Mouse (Mus musculus) liver, embryonic 16.5 days (tissue): ENCODE measurements around the gene Atoh8. TPM values are rescaled to one million over a fixed set of nuclear protein-coding genes. Genes with fewer than 3 reads are reported as not detected.

Experiments
- ATAC-seq: fragments of 200-750 bp; cut with Nextera tagmentation; 2 replicates; pipeline ENCODE4 v1.8.0; 2017; ENCODE audit warnings: low read depth, mild to moderate bottlenecking, moderate number of reproducible peaks, moderate library complexity
- H3K27ac ChIP-seq: fragments of 300-500 bp; sonication (generic); 2 replicates; pipeline ENCODE4 v1.5.1; 2014; ENCODE audit warnings: mild to moderate bottlenecking, low read length
- H3K27me3 ChIP-seq: fragments of 300-500 bp; sonication (generic); 2 replicates; pipeline ENCODE4 v1.6.1; 2014; ENCODE audit warnings: low read depth, low read length, mixed read lengths; ENCODE audit not compliant: control insufficient read depth, insufficient read depth
- H3K36me3 ChIP-seq: fragments of 300-500 bp; sonication (generic); 2 replicates; pipeline ENCODE4 v1.6.1; 2014; ENCODE audit warnings: mild to moderate bottlenecking; ENCODE audit not compliant: control insufficient read depth, insufficient read depth
- H3K4me1 ChIP-seq: fragments of 300-500 bp; sonication (generic); 2 replicates; pipeline ENCODE4 v1.6.1; 2014; ENCODE audit warnings: low read depth, low read length, mixed read lengths; ENCODE audit not compliant: control insufficient read depth
- H3K4me2 ChIP-seq: fragments of 300-500 bp; sonication (generic); 2 replicates; pipeline ENCODE4 v1.6.1; 2014; ENCODE audit warnings: low read depth, low read length, mixed read lengths
- H3K4me3 ChIP-seq: fragments of 300-500 bp; sonication (generic); 2 replicates; pipeline ENCODE4 v1.5.1; 2014; ENCODE audit warnings: low read depth, mild to moderate bottlenecking, low read length
- H3K9ac ChIP-seq: fragments of 300-500 bp; sonication (generic); 2 replicates; pipeline ENCODE4 v1.6.1; 2014; ENCODE audit warnings: low read depth, low read length
- H3K9me3 ChIP-seq: fragments of 300-500 bp; sonication (generic); replicated peaks from 2 replicates; pipeline ENCODE4 v1.6.1; 2016; ENCODE audit warnings: low read length; ENCODE audit not compliant: control insufficient read depth
- WGBS: fragments of 180-500 bp; shearing (Covaris S2); extraction: QIAGEN DNeasy Blood & Tissue Kit; methylation state at CpG from one replicate; pipeline ENCODE4 v1.1.7; 2014; ENCODE audit not compliant: insufficient replicate concordance; 5-methylcytosine and 5-hydroxymethylcytosine counted together
- polyA plus RNA-seq: library from polyadenylated mRNA; unstranded; fragments of >200 nt; fragmentation: Nextera tagmentation; extraction: Ambion mirVana; gene quantifications from 2 replicates; pipeline ENCODE4 v1.2.1, GENCODE M21; 2015

Atoh8 gene
- polyA plus RNA-seq, 1 experiment from 2014 or later: 0.90 TPM

- Histone ChIP-seq H3K36me3 (no peaks in the 10 kb centered on the region), H3K27ac (no peak overlapping the region), H3K27me3 (peaks cover 24% of the 10 kb centered on the region), H3K4me3 (no peak overlapping the region), H3K9ac (no peak overlapping the region), H3K4me1 (peaks cover 11% of the 10 kb centered on the region; the same call in 1 of the 2 replicates), H3K4me2 (no peak overlapping the region), H3K9me3 (no peaks in the 10 kb centered on the region)
- no peak for ATAC-seq
- WGBS: 75% methylated on average over 12 of the region's 12 CpGs
Observed at GRCm38 (mm10) chr6:72261683-72262320, 26.4 kb upstream of the Atoh8 start.

- Histone ChIP-seq H3K4me3 (no peak overlapping the region), H3K4me2 (no peak overlapping the region), H3K4me1 (peaks cover 11% of the 10 kb centered on the region; the same call in 1 of the 2 replicates), H3K9me3 (no peaks in the 10 kb centered on the region), H3K27ac (no peak overlapping the region), H3K36me3 (no peaks in the 10 kb centered on the region), H3K9ac (no peak overlapping the region), H3K27me3 (peaks cover 20% of the 10 kb centered on the region)
- WGBS: 32% methylated on average over 19 of the region's 19 CpGs
- peak; percentile 80 for ATAC-seq
Observed at GRCm38 (mm10) chr6:72260981-72261682, 25.8 kb upstream of the Atoh8 start.

GRCm38 (mm10) chr6:72259474-72259873 is 24.1 kb upstream of the Atoh8 start:
- Histone ChIP-seq H3K4me1 (peaks cover 3% of the 10 kb centered on the region; the same call in 1 of the 2 replicates), H3K36me3 (no peaks in the 10 kb centered on the region), H3K4me3 (no peak overlapping the region), H3K9ac (no peak overlapping the region), H3K27me3 (peaks cover 5% of the 10 kb centered on the region; the same call in 1 of the 2 replicates), H3K27ac (no peak overlapping the region), H3K4me2 (no peak overlapping the region), H3K9me3 (no peaks in the 10 kb centered on the region)
- WGBS: 60% methylated on average over 7 of the region's 7 CpGs
- ATAC-seq: no peak

GRCm38 (mm10) chr6:72255294-72255693 is 19.9 kb upstream of the Atoh8 start:
- no peaks in the 10 kb centered on the region for H3K9me3 ChIP-seq
- H3K36me3 ChIP-seq: no peaks in the 10 kb centered on the region
- 50% methylated on average over 6 of the region's 6 CpGs for WGBS
- H3K4me2 ChIP-seq: no peak overlapping the region
- 0 out of 2 replicates have a peak, but pooled peaks cover 2% of the 10 kb centered on the region for H3K27me3 ChIP-seq
- no peak overlapping the region for H3K4me3 ChIP-seq
- H3K4me1 ChIP-seq: no peaks in the 10 kb centered on the region
- ATAC-seq: no peak
- H3K9ac ChIP-seq: no peak overlapping the region
- no peak overlapping the region for H3K27ac ChIP-seq

GRCm38 (mm10) chr6:72254588-72255075 is 19.3 kb upstream of the Atoh8 start:
- H3K27ac ChIP-seq: no peak overlapping the region
- H3K4me3 ChIP-seq: no peak overlapping the region
- WGBS: 54% methylated on average over 10 of the region's 10 CpGs
- no peak for ATAC-seq
- no peak overlapping the region for H3K9ac ChIP-seq
- no peaks in the 10 kb centered on the region for H3K9me3 ChIP-seq
- H3K27me3 ChIP-seq: 0 out of 2 replicates have a peak, but pooled peaks cover 2% of the 10 kb centered on the region
- no peak overlapping the region for H3K4me2 ChIP-seq
- H3K4me1 ChIP-seq: no peaks in the 10 kb centered on the region
- no peaks in the 10 kb centered on the region for H3K36me3 ChIP-seq

- no peak overlapping the region for H3K4me3 ChIP-seq
- no peak overlapping the region for H3K9ac ChIP-seq
- no peaks in the 10 kb centered on the region for H3K9me3 ChIP-seq
- no peak overlapping the region for H3K27ac ChIP-seq
- no peak for ATAC-seq
- H3K4me2 ChIP-seq: no peak overlapping the region
- 46% methylated on average over 4 of the region's 4 CpGs for WGBS
- H3K27me3 ChIP-seq: 0 out of 2 replicates have a peak, but pooled peaks cover 2% of the 10 kb centered on the region
- H3K36me3 ChIP-seq: no peaks in the 10 kb centered on the region
- H3K4me1 ChIP-seq: no peaks in the 10 kb centered on the region
Observed at GRCm38 (mm10) chr6:72253911-72254587, 18.7 kb upstream of the Atoh8 start.

- Histone ChIP-seq H3K36me3 (no peaks in the 10 kb centered on the region), H3K4me1 (no peaks in the 10 kb centered on the region), H3K27ac (no peak overlapping the region), H3K9me3 (no peaks in the 10 kb centered on the region), H3K27me3 (0 out of 2 replicates have a peak, but pooled peaks cover 2% of the 10 kb centered on the region), H3K9ac (no peak overlapping the region), H3K4me3 (no peak overlapping the region), H3K4me2 (no peak overlapping the region)
- WGBS: 68% methylated on average over 4 of the region's 4 CpGs
- no peak for ATAC-seq
Observed at GRCm38 (mm10) chr6:72253168-72253567, 17.8 kb upstream of the Atoh8 start.

GRCm38 (mm10) chr6:72252433-72252832 is 17.1 kb upstream of the Atoh8 start:
- Histone ChIP-seq H3K9ac (no peak overlapping the region), H3K27ac (no peak overlapping the region), H3K9me3 (no peaks in the 10 kb centered on the region), H3K27me3 (0 out of 2 replicates have a peak, but pooled peaks cover 2% of the 10 kb centered on the region), H3K4me1 (no peaks in the 10 kb centered on the region), H3K36me3 (no peaks in the 10 kb centered on the region), H3K4me2 (no peak overlapping the region), H3K4me3 (no peak overlapping the region)
- ATAC-seq: 0 out of 2 replicates have a peak, but pooled peaks have one; percentile 11
- 35% methylated on average over 1 of the region's 1 CpGs for WGBS
